Mouse (Mus musculus): ENCODE measurements at regions not wholly inside any gene's neighbourhood (a gene's known extent, or its start where the extent isn't known, plus 50 kb on each side); places are given as distances from the start of the nearest gene placed in this dataset.

- Histone ChIP-seq H3K27ac (ENCODE audit: low read depth, low read length) (no peak overlapping the region), H3K9me3 (ENCODE audit: control insufficient read depth, low read length) (no peaks in the 10 kb centered on the region), H3K4me3 (ENCODE audit: low read depth, low read length) (no peak overlapping the region), H3K4me2 (ENCODE audit: low read depth) (no peak overlapping the region), H3K27me3 (ENCODE audit: control insufficient read depth, insufficient read depth, low read length) (no peaks in the 10 kb centered on the region), H3K4me1 (ENCODE audit: control insufficient read depth, insufficient read depth, low read length) (no peaks in the 10 kb centered on the region), H3K36me3 (ENCODE audit: control insufficient read depth, insufficient read depth, low read length) (no peaks in the 10 kb centered on the region), H3K9ac (ENCODE audit: low read length) (no peak overlapping the region)
- WGBS = 78% methylated on average over 8 of the region's 8 CpGs
- ATAC-seq (ENCODE audit: insufficient read depth, low FRiP score, low TSS enrichment) (no peak), DNase-seq (ENCODE audit: low spot score) (no peak)
These were observed 80.7 kb upstream of the Btg3 start for GRCm38 (mm10) chr16:78457731-78458151.

GRCm38 (mm10) chr16:78456345-78456744 is 79.4 kb upstream of the Btg3 start:
- 80% methylated on average over 10 of the region's 10 CpGs for WGBS
- DNase-seq (ENCODE audit: low spot score) (no peak), ATAC-seq (ENCODE audit: insufficient read depth, low FRiP score, low TSS enrichment) (no peak)
- H3K4me1 ChIP-seq (ENCODE audit: control insufficient read depth, insufficient read depth, low read length) = no peaks in the 10 kb centered on the region
- H3K27ac ChIP-seq (ENCODE audit: low read depth, low read length) = no peak overlapping the region
- H3K9me3 ChIP-seq (ENCODE audit: control insufficient read depth, low read length) = no peaks in the 10 kb centered on the region
- H3K27me3 ChIP-seq (ENCODE audit: control insufficient read depth, insufficient read depth, low read length) = no peaks in the 10 kb centered on the region
- H3K4me3 ChIP-seq (ENCODE audit: low read depth, low read length) = no peak overlapping the region
- H3K36me3 ChIP-seq (ENCODE audit: control insufficient read depth, insufficient read depth, low read length) = no peaks in the 10 kb centered on the region
- H3K9ac ChIP-seq (ENCODE audit: low read length) = no peak overlapping the region
- no peak overlapping the region for H3K4me2 ChIP-seq (ENCODE audit: low read depth)

- Histone ChIP-seq H3K4me3 (ENCODE audit: low read depth, low read length) (no peak overlapping the region), H3K4me1 (ENCODE audit: control insufficient read depth, insufficient read depth, low read length) (no peaks in the 10 kb centered on the region), H3K27me3 (ENCODE audit: control insufficient read depth, insufficient read depth, low read length) (no peaks in the 10 kb centered on the region), H3K9me3 (ENCODE audit: control insufficient read depth, low read length) (no peaks in the 10 kb centered on the region), H3K9ac (ENCODE audit: low read length) (no peak overlapping the region), H3K4me2 (ENCODE audit: low read depth) (no peak overlapping the region), H3K27ac (ENCODE audit: low read depth, low read length) (no peak overlapping the region), H3K36me3 (ENCODE audit: control insufficient read depth, insufficient read depth, low read length) (no peaks in the 10 kb centered on the region)
- DNase-seq (ENCODE audit: low spot score) (no peak), ATAC-seq (ENCODE audit: insufficient read depth, low FRiP score, low TSS enrichment) (no peak)
- WGBS = 91% methylated on average over 9 of the region's 9 CpGs
These were observed 77.5 kb upstream of the Btg3 start for GRCm38 (mm10) chr16:78454509-78454908.

GRCm38 (mm10) chr16:78452303-78452702 is 75.3 kb upstream of the Btg3 start:
- Histone ChIP-seq H3K27ac (ENCODE audit: low read depth, low read length) (no peak overlapping the region), H3K9ac (ENCODE audit: low read length) (no peak overlapping the region), H3K9me3 (ENCODE audit: control insufficient read depth, low read length) (no peaks in the 10 kb centered on the region), H3K4me1 (ENCODE audit: control insufficient read depth, insufficient read depth, low read length) (no peaks in the 10 kb centered on the region), H3K4me3 (ENCODE audit: low read depth, low read length) (no peak overlapping the region), H3K36me3 (ENCODE audit: control insufficient read depth, insufficient read depth, low read length) (no peaks in the 10 kb centered on the region), H3K4me2 (ENCODE audit: low read depth) (no peak overlapping the region), H3K27me3 (ENCODE audit: control insufficient read depth, insufficient read depth, low read length) (no peaks in the 10 kb centered on the region)
- DNase-seq (ENCODE audit: low spot score) (peak; percentile 45), ATAC-seq (ENCODE audit: insufficient read depth, low FRiP score, low TSS enrichment) (peak; percentile 35; the same call in 1 of the 2 replicates)
- WGBS = 22% methylated on average over 10 of the region's 10 CpGs

GRCm38 (mm10) chr16:78451750-78452149 is 74.8 kb upstream of the Btg3 start:
- Histone ChIP-seq H3K9me3 (ENCODE audit: control insufficient read depth, low read length) (no peaks in the 10 kb centered on the region), H3K4me2 (ENCODE audit: low read depth) (no peak overlapping the region), H3K27me3 (ENCODE audit: control insufficient read depth, insufficient read depth, low read length) (no peaks in the 10 kb centered on the region), H3K4me1 (ENCODE audit: control insufficient read depth, insufficient read depth, low read length) (no peaks in the 10 kb centered on the region), H3K4me3 (ENCODE audit: low read depth, low read length) (no peak overlapping the region), H3K36me3 (ENCODE audit: control insufficient read depth, insufficient read depth, low read length) (no peaks in the 10 kb centered on the region), H3K27ac (ENCODE audit: low read depth, low read length) (no peak overlapping the region), H3K9ac (ENCODE audit: low read length) (no peak overlapping the region)
- DNase-seq (ENCODE audit: low spot score) (no peak), ATAC-seq (ENCODE audit: insufficient read depth, low FRiP score, low TSS enrichment) (no peak)
- WGBS = 94% methylated on average over 8 of the region's 8 CpGs

GRCm38 (mm10) chr16:78451251-78451650 is 74.3 kb upstream of the Btg3 start:
- Histone ChIP-seq H3K4me2 (ENCODE audit: low read depth) (no peak overlapping the region), H3K27me3 (ENCODE audit: control insufficient read depth, insufficient read depth, low read length) (no peaks in the 10 kb centered on the region), H3K36me3 (ENCODE audit: control insufficient read depth, insufficient read depth, low read length) (no peaks in the 10 kb centered on the region), H3K9ac (ENCODE audit: low read length) (no peak overlapping the region), H3K9me3 (ENCODE audit: control insufficient read depth, low read length) (no peaks in the 10 kb centered on the region), H3K4me1 (ENCODE audit: control insufficient read depth, insufficient read depth, low read length) (no peaks in the 10 kb centered on the region), H3K4me3 (ENCODE audit: low read depth, low read length) (no peak overlapping the region), H3K27ac (ENCODE audit: low read depth, low read length) (no peak overlapping the region)
- DNase-seq (ENCODE audit: low spot score) (no peak), ATAC-seq (ENCODE audit: insufficient read depth, low FRiP score, low TSS enrichment) (no peak)
- 82% methylated on average over 11 of the region's 11 CpGs for WGBS

- 96% methylated on average over 8 of the region's 8 CpGs for WGBS
- ATAC-seq (ENCODE audit: insufficient read depth, low FRiP score, low TSS enrichment) (no peak), DNase-seq (ENCODE audit: low spot score) (no peak)
- no peak overlapping the region for H3K4me3 ChIP-seq (ENCODE audit: low read depth, low read length)
- H3K9me3 ChIP-seq (ENCODE audit: control insufficient read depth, low read length) = no peaks in the 10 kb centered on the region
- H3K36me3 ChIP-seq (ENCODE audit: control insufficient read depth, insufficient read depth, low read length) = no peaks in the 10 kb centered on the region
- no peaks in the 10 kb centered on the region for H3K27me3 ChIP-seq (ENCODE audit: control insufficient read depth, insufficient read depth, low read length)
- H3K27ac ChIP-seq (ENCODE audit: low read depth, low read length) = no peak overlapping the region
- no peaks in the 10 kb centered on the region for H3K4me1 ChIP-seq (ENCODE audit: control insufficient read depth, insufficient read depth, low read length)
- no peak overlapping the region for H3K9ac ChIP-seq (ENCODE audit: low read length)
- no peak overlapping the region for H3K4me2 ChIP-seq (ENCODE audit: low read depth)
These were observed 72.2 kb upstream of the Btg3 start for GRCm38 (mm10) chr16:78449231-78449630.

GRCm38 (mm10) chr16:78443262-78443661 is 66.3 kb upstream of the Btg3 start:
- H3K4me2 ChIP-seq (ENCODE audit: low read depth) = no peak overlapping the region
- no peak for DNase-seq (ENCODE audit: low spot score)
- no peaks in the 10 kb centered on the region for H3K4me1 ChIP-seq (ENCODE audit: control insufficient read depth, insufficient read depth, low read length)
- 90% methylated on average over 8 of the region's 8 CpGs for WGBS
- no peak for ATAC-seq (ENCODE audit: insufficient read depth, low FRiP score, low TSS enrichment)
- H3K27me3 ChIP-seq (ENCODE audit: control insufficient read depth, insufficient read depth, low read length) = no peaks in the 10 kb centered on the region
- H3K27ac ChIP-seq (ENCODE audit: low read depth, low read length) = no peak overlapping the region
- H3K36me3 ChIP-seq (ENCODE audit: control insufficient read depth, insufficient read depth, low read length) = no peaks in the 10 kb centered on the region
- no peaks in the 10 kb centered on the region for H3K9me3 ChIP-seq (ENCODE audit: control insufficient read depth, low read length)
- no peak overlapping the region for H3K9ac ChIP-seq (ENCODE audit: low read length)
- H3K4me3 ChIP-seq (ENCODE audit: low read depth, low read length) = no peak overlapping the region

- no peak overlapping the region for H3K4me2 ChIP-seq (ENCODE audit: low read depth)
- H3K27ac ChIP-seq (ENCODE audit: low read depth, low read length) = no peak overlapping the region
- no peaks in the 10 kb centered on the region for H3K36me3 ChIP-seq (ENCODE audit: control insufficient read depth, insufficient read depth, low read length)
- no peaks in the 10 kb centered on the region for H3K9me3 ChIP-seq (ENCODE audit: control insufficient read depth, low read length)
- ATAC-seq (ENCODE audit: insufficient read depth, low FRiP score, low TSS enrichment) (no peak), DNase-seq (ENCODE audit: low spot score) (no peak)
- 92% methylated on average over 7 of the region's 7 CpGs for WGBS
- H3K27me3 ChIP-seq (ENCODE audit: control insufficient read depth, insufficient read depth, low read length) = no peaks in the 10 kb centered on the region
- no peak overlapping the region for H3K4me3 ChIP-seq (ENCODE audit: low read depth, low read length)
- no peaks in the 10 kb centered on the region for H3K4me1 ChIP-seq (ENCODE audit: control insufficient read depth, insufficient read depth, low read length)
- H3K9ac ChIP-seq (ENCODE audit: low read length) = no peak overlapping the region
These were observed 65.8 kb upstream of the Btg3 start for GRCm38 (mm10) chr16:78442830-78443229.
